In genomic region chr11:98790631-98791205, GRCm38 (mm10) we compare ENCODE assay signal across 14 mouse cellular contexts.
"Had no signal": no experiment of that assay in that cellular context is flagged by ENCODE, and none has a peak within 500 bp of the region (broad histone marks: within the 10 kb centered on the region; RNA-seq: fewer than 3 reads in every experiment).

No protein-coding gene starts in this region.

- H3K9me3 ChIP-seq: midbrain, embryonic 13.5 days had no signal

- H3K27ac ChIP-seq: left cerebral cortex, adult 2 months; liver, embryonic 14.5 days; macrophage; midbrain, embryonic 13.5 days had no signal

- ATAC-seq: lung, postnatal 0 days; midbrain, embryonic 13.5 days had no signal

- H3K36me3 ChIP-seq: midbrain, embryonic 13.5 days had no signal

- DNase-seq: kidney, adult 18-20 months; kidney, adult 9 months; kidney, postnatal 10 days; kidney, postnatal 36 days; layer of hippocampus, postnatal 36 days; lung, adult 2 months; thymus, adult 18-20 months; thymus, postnatal 14 days; thymus, postnatal 4 days had no signal

- H3K4me3 ChIP-seq: left cerebral cortex, adult 2 months; midbrain, embryonic 13.5 days had no signal

- H3K27me3 ChIP-seq: midbrain, embryonic 13.5 days had no signal

- H3K9ac ChIP-seq: liver, embryonic 14.5 days; midbrain, embryonic 13.5 days had no signal
